Mouse (Mus musculus) splenic B cell, adult 2 months (primary cell): ENCODE results near the gene Srrt.
A peak's percentile ranks its signal among the peaks of the same experiment; 100 is the strongest.

ENCODE experiments used
- DNase-seq: peaks from one replicate; pipeline ENCODE4 v3.0.0-alpha.2; 2011; ENCODE audit warnings: low read depth, low spot score
- H3K27me3 ChIP-seq: 2 replicates; pipeline ENCODE4 v1.6.1; 2012; ENCODE audit warnings: mild to moderate bottlenecking, low read length, moderate library complexity, mixed read lengths; ENCODE audit not compliant: control insufficient read depth, poor library complexity, insufficient read depth, severe bottlenecking
- H3K36me3 ChIP-seq: 2 replicates; pipeline ENCODE4 v1.6.1; 2012; ENCODE audit warnings: mild to moderate bottlenecking, low read length, moderate library complexity, mixed read lengths; ENCODE audit not compliant: control insufficient read depth, poor library complexity, insufficient read depth, severe bottlenecking

The Srrt gene

GRCm38 (mm10) chr5:137343869-137344268 lies 36.4 kb upstream of the Srrt start:
- no peaks in the 10 kb centered on the region for H3K36me3 ChIP-seq
- no peaks in the 10 kb centered on the region; the same call in 1 of the 2 replicates for H3K27me3 ChIP-seq
- DNase-seq, result no peak

GRCm38 (mm10) chr5:137343412-137343811 lies 35.9 kb upstream of the Srrt start:
- DNase-seq, result no peak
- no peaks in the 10 kb centered on the region for H3K36me3 ChIP-seq
- H3K27me3 ChIP-seq, result no peaks in the 10 kb centered on the region; the same call in 1 of the 2 replicates

GRCm38 (mm10) chr5:137342407-137343012 lies 35.0 kb upstream of the Srrt start:
- H3K36me3 ChIP-seq, result no peaks in the 10 kb centered on the region
- DNase-seq, result no peak
- no peaks in the 10 kb centered on the region; the same call in 1 of the 2 replicates for H3K27me3 ChIP-seq

GRCm38 (mm10) chr5:137340222-137340621 lies 32.7 kb upstream of the Srrt start:
- no peaks in the 10 kb centered on the region for H3K27me3 ChIP-seq
- DNase-seq, result no peak
- no peaks in the 10 kb centered on the region for H3K36me3 ChIP-seq

GRCm38 (mm10) chr5:137339290-137339979 lies 32.0 kb upstream of the Srrt start:
- H3K27me3 ChIP-seq, result no peaks in the 10 kb centered on the region
- H3K36me3 ChIP-seq, result no peaks in the 10 kb centered on the region
- DNase-seq, result peak; percentile 30

GRCm38 (mm10) chr5:137338663-137339289 lies 31.3 kb upstream of the Srrt start:
- H3K27me3 ChIP-seq, result no peaks in the 10 kb centered on the region
- no peak for DNase-seq
- H3K36me3 ChIP-seq, result no peaks in the 10 kb centered on the region

- Histone ChIP-seq H3K27me3 (no peaks in the 10 kb centered on the region), H3K36me3 (no peaks in the 10 kb centered on the region)
- peak; percentile 75 for DNase-seq
Observed at GRCm38 (mm10) chr5:137338256-137338655, 30.8 kb upstream of the Srrt start.

- no peak for DNase-seq
- Histone ChIP-seq H3K27me3 (no peaks in the 10 kb centered on the region), H3K36me3 (no peaks in the 10 kb centered on the region)
Observed at GRCm38 (mm10) chr5:137337190-137337589, 29.7 kb upstream of the Srrt start.

- Histone ChIP-seq H3K27me3 (no peaks in the 10 kb centered on the region), H3K36me3 (no peaks in the 10 kb centered on the region; the same call in 1 of the 2 replicates)
- no peak for DNase-seq
Observed at GRCm38 (mm10) chr5:137335066-137335465, 27.6 kb upstream of the Srrt start.

GRCm38 (mm10) chr5:137334317-137334716 lies 26.8 kb upstream of the Srrt start:
- no peak for DNase-seq
- H3K36me3 ChIP-seq, result no peaks in the 10 kb centered on the region; the same call in 1 of the 2 replicates
- no peaks in the 10 kb centered on the region for H3K27me3 ChIP-seq

- Histone ChIP-seq H3K36me3 (no peaks in the 10 kb centered on the region; the same call in 1 of the 2 replicates), H3K27me3 (no peaks in the 10 kb centered on the region)
- DNase-seq, result peak; percentile 94
Observed at GRCm38 (mm10) chr5:137333512-137334174, 26.2 kb upstream of the Srrt start, which contains the start of gene Slc12a9. Gene Slc12a9, minus strand, starts transcription at chr5:137333597.

GRCm38 (mm10) chr5:137332857-137333511 lies 25.5 kb upstream of the Srrt start:
- Histone ChIP-seq H3K36me3 (no peaks in the 10 kb centered on the region; the same call in 1 of the 2 replicates), H3K27me3 (no peaks in the 10 kb centered on the region)
- no peak for DNase-seq

- H3K27me3 ChIP-seq, result no peaks in the 10 kb centered on the region
- peaks cover 2% of the 10 kb centered on the region; the same call in 1 of the 2 replicates for H3K36me3 ChIP-seq
- no peak for DNase-seq
Observed at GRCm38 (mm10) chr5:137330910-137331309, 23.4 kb upstream of the Srrt start.

- Histone ChIP-seq H3K27me3 (no peaks in the 10 kb centered on the region), H3K36me3 (peaks cover 3% of the 10 kb centered on the region; the same call in 1 of the 2 replicates)
- no peak for DNase-seq
Observed at GRCm38 (mm10) chr5:137320996-137321395, 13.5 kb upstream of the Srrt start.
